Mouse (Mus musculus): ENCODE results near the gene Krt13.

Krt13 gene

GRCm38 (mm10) chr11:100121466-100121865 is at the start of gene Krt13:
TSS of gene Krt13 (minus strand) at chr11:100121566.
- in situ Hi-C loops (cut with MboI; ENCODE audit: low pct_unique_long_range_greater_than_20kb in 1 of 2, low sequenced_read_pairs in 2 of 2, unreplicated experiment in 1 of 2), result no loop called here

DNA sequence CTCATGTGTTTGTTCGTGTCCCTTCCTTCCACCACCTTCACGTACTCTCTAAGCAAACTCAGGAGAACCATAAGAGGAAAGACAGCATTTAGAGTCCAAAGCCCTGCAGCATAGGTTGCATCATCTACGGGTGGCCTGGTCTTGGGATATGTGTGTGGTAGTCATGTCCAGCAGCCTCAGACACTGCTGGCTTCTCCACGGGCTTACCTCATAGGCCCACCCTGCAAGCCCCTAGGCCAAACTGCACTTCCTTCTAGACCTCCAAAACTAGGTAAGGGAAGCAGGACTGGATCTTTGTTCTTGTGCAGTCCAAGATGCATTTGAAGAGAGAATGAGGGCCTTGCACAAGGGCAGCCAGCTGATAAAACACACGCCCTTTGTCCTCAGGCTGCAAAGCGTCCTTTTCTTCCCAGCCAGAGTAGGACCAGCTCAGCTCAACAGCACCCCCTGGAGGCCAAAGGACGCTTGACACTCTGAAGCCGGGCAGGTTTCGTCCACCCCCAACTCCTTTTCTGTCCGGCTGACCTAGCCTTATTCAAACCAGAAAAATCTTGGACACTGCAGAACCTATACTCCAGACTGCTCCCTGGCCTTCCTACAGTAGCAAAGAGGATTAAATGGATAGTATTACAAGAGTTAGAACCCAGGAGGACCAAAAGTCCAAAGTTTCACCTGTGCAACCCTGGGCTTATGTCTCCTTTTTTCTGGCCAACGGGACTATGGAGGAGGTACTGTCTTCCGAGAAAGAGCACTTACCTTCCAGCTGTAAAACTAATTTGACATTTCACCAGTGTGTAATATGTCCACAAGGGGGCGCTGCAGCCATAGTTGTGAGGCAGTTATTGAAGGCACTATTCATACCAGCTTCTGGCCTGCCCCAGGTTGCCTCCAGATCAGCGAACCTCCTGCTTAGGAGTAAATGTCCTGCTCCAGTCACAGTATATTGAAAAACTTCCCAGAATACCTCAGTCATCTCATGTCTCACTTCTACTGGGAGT is 47.7 kb upstream of the Krt13 start:
- in situ Hi-C loops (cut with MboI; ENCODE audit: low pct_unique_long_range_greater_than_20kb in 1 of 2, low sequenced_read_pairs in 2 of 2, unreplicated experiment in 1 of 2), result loop anchor here in 1 of 2 experiments (5.0 kb wide), 1 partner anchor 128 kb away; no protein-coding TSS in a partner anchor

DNA sequence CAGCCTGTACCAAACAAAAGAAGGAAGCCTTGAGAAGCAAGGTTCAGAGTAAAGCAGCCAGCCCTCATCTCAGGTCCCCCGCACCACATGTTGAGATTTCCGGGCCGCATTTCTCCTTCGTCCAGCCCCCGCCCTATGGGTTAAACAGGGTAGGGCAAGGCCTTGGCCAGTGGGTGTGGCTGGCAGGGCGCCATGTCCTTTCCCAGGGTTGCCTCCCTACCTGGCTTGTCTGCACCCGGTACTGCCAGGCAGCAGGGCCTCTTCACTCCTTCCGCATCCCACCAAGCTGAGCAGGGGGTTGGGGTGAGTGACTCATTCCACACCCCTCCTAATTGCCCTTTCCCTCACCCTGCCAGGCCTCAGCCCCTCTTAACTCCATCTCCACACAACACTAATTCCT is 46.7 kb upstream of the Krt13 start:
- in situ Hi-C loops (cut with MboI; ENCODE audit: low pct_unique_long_range_greater_than_20kb in 1 of 2, low sequenced_read_pairs in 2 of 2, unreplicated experiment in 1 of 2), result loop anchor here in 1 of 2 experiments (5.0 kb wide), 1 partner anchor 129 kb away; no protein-coding TSS in a partner anchor

GRCm38 (mm10) chr11:100164392-100164791 is 43.0 kb upstream of the Krt13 start:
- in situ Hi-C loops (cut with MboI; ENCODE audit: low pct_unique_long_range_greater_than_20kb in 1 of 2, low sequenced_read_pairs in 2 of 2, unreplicated experiment in 1 of 2), result no loop called here

- in situ Hi-C loops (cut with MboI; ENCODE audit: low pct_unique_long_range_greater_than_20kb in 1 of 2, low sequenced_read_pairs in 2 of 2, unreplicated experiment in 1 of 2), result no loop called here
Observed at GRCm38 (mm10) chr11:100157908-100158477, 36.6 kb upstream of the Krt13 start.

- in situ Hi-C loops (cut with MboI; ENCODE audit: low pct_unique_long_range_greater_than_20kb in 1 of 2, low sequenced_read_pairs in 2 of 2, unreplicated experiment in 1 of 2), result no loop called here
Observed at GRCm38 (mm10) chr11:100157331-100157730, 36.0 kb upstream of the Krt13 start.

- in situ Hi-C loops (cut with MboI; ENCODE audit: low pct_unique_long_range_greater_than_20kb in 1 of 2, low sequenced_read_pairs in 2 of 2, unreplicated experiment in 1 of 2), result no loop called here
Observed at GRCm38 (mm10) chr11:100155497-100156255, 34.3 kb upstream of the Krt13 start.

- in situ Hi-C loops (cut with MboI; ENCODE audit: low pct_unique_long_range_greater_than_20kb in 1 of 2, low sequenced_read_pairs in 2 of 2, unreplicated experiment in 1 of 2), result no loop called here
Observed at GRCm38 (mm10) chr11:100148615-100149330, 27.4 kb upstream of the Krt13 start, which contains the start of gene Krt19. TSS of gene Krt19 (minus strand) at chr11:100148665.

DNA sequence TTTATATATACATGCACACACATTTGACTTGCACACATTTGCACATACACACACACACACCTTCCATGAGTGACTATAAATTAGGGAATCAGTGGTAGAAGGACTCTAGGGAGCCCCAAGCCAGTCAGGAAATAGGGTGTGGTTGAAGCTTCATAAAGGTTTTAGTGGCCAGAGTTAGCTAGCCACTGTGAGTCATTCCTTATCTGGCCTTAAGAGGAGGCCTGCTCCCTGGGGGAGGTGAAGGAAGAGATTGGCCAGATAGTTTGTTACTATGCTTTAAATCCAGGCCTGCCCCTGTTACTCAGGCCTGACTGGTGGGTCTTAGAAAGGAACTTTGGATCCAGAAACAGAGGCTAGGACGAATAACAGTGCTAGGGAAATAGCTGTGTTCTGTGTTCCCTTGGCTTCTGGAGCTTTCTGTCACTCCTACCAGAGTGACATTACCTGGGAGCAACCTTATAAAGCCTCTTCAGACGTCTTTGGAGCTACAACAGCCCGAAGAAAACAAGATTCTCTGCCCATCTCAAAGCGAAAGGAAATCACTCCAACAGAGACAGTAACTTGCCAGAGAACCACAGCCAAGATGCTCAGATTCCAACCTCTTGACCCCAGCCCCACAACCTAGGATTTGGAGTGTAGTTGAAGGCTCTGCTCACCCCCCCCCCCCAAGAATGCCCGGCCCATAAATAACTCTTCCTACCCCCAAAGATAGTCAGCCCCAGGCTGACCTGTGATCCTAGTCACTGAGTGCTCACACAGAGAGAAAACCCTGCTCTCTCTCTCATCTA is 26.4 kb upstream of the Krt13 start:
- in situ Hi-C loops (cut with MboI; ENCODE audit: low pct_unique_long_range_greater_than_20kb in 1 of 2, low sequenced_read_pairs in 2 of 2, unreplicated experiment in 1 of 2), result no loop called here

- in situ Hi-C loops (cut with MboI; ENCODE audit: low pct_unique_long_range_greater_than_20kb in 1 of 2, low sequenced_read_pairs in 2 of 2, unreplicated experiment in 1 of 2), result no loop called here
Observed at GRCm38 (mm10) chr11:100145858-100146560, 24.6 kb upstream of the Krt13 start.

- in situ Hi-C loops (cut with MboI; ENCODE audit: low pct_unique_long_range_greater_than_20kb in 1 of 2, low sequenced_read_pairs in 2 of 2, unreplicated experiment in 1 of 2), result no loop called here
Observed at GRCm38 (mm10) chr11:100145104-100145503, 23.7 kb upstream of the Krt13 start.

- in situ Hi-C loops (cut with MboI; ENCODE audit: low pct_unique_long_range_greater_than_20kb in 1 of 2, low sequenced_read_pairs in 2 of 2, unreplicated experiment in 1 of 2), result no loop called here
Observed at GRCm38 (mm10) chr11:100140966-100141365, 19.6 kb upstream of the Krt13 start.

- in situ Hi-C loops (cut with MboI; ENCODE audit: low pct_unique_long_range_greater_than_20kb in 1 of 2, low sequenced_read_pairs in 2 of 2, unreplicated experiment in 1 of 2), result no loop called here
Observed at GRCm38 (mm10) chr11:100139391-100139790, 18.0 kb upstream of the Krt13 start.

DNA sequence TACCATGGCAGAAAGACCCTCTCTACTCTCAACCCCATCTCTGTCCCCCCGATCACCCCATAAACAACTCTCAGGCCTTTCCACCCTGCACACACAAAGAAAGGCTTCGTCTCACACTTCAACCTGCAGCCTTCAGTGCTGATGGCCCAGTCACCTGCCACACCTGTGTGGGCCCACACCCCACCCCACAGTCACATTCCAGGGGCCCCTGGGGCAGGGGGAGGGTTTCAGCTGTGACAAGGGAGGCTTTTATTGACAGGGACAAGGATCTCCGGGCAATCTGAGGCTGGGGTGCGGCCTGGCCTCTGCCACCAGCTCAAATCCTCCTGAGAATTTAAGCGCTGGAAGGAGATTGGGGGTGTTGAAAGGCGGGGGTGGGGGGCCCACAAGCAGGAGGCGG is 17.4 kb upstream of the Krt13 start:
- in situ Hi-C loops (cut with MboI; ENCODE audit: low pct_unique_long_range_greater_than_20kb in 1 of 2, low sequenced_read_pairs in 2 of 2, unreplicated experiment in 1 of 2), result no loop called here

DNA sequence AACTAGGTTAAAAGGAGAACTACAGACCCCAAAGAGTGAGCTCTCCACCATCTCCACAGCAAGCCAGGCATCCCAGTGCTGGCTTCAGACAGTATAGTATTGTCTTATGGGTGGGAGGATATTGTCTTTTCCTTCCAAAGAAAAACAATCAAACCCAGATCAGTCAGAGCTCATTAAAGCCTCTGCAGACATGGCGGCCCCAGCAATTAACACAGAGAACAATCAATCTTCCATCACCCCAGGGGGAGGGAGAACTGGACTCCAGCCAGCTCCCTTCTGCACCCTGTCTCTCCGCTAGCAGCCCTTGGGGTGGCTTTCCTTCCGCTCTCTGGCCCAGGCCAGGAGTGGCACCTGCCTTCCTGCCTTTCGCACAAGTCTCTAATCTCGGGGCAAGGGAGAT is 16.3 kb upstream of the Krt13 start:
- in situ Hi-C loops (cut with MboI; ENCODE audit: low pct_unique_long_range_greater_than_20kb in 1 of 2, low sequenced_read_pairs in 2 of 2, unreplicated experiment in 1 of 2), result no loop called here

GRCm38 (mm10) chr11:100136559-100136958 is 15.2 kb upstream of the Krt13 start:
- in situ Hi-C loops (cut with MboI; ENCODE audit: low pct_unique_long_range_greater_than_20kb in 1 of 2, low sequenced_read_pairs in 2 of 2, unreplicated experiment in 1 of 2), result no loop called here

GRCm38 (mm10) chr11:100135731-100136130 is 14.4 kb upstream of the Krt13 start, which contains the start of gene Krt15:
TSS of gene Krt15 (minus strand) at chr11:100135928.
- in situ Hi-C loops (cut with MboI; ENCODE audit: low pct_unique_long_range_greater_than_20kb in 1 of 2, low sequenced_read_pairs in 2 of 2, unreplicated experiment in 1 of 2), result no loop called here
